In the genomic region with DNA sequence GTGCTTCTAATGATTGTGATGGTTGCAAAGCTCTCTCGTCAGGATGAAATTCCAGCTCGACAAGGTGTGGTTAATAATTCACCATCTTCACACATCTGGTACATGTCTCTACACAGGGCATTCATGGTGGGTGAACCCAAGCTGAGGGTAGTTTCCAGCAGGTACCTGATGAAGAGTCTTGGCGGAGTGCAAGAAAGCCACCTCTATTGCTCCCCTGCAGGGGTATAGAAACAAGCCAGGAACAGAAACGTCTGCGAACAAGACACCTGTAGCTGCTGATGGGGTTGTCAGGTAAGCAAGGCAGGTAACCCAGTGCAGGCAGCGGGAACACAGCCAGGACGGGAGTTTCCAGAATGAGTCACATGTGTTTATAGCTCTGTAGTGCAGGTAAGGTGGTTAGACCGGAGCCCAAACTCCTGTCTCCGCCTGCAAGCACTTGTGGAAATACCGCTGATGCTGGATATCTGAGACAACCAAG, we compare ENCODE assay signal across 14 mouse cellular contexts. TPM values are rescaled to one million over a fixed set of nuclear protein-coding genes. Genes with fewer than 3 reads are reported as not detected.
DNase-seq lines count a peak whose midpoint lies in the region; ATAC-seq and TF ChIP-seq lines count a peak whose summit lies in the region.
"Had no signal": no experiment of that assay in that cellular context is flagged by ENCODE, and none has a peak within 500 bp of the region (broad histone marks: within the 10 kb centered on the region; RNA-seq: fewer than 3 reads in every experiment).

No protein-coding gene starts in this region.

- H3K9ac ChIP-seq in embryonic facial prominence, embryonic 15.5 days: no peak overlapping the region
- no peak overlapping the region for H3K9ac ChIP-seq in intestine, postnatal 0 days (ENCODE audit: low read depth, low read length)
- no peak overlapping the region for H3K9ac ChIP-seq in hindbrain, embryonic 11.5 days (ENCODE audit: low read depth, low read length)

- no peak overlapping the region; the same call in 1 of the 2 replicates for H3K27ac ChIP-seq in embryonic facial prominence, embryonic 15.5 days (replicated peaks)
- peak overlapping the region; percentile 72; the same call in 1 of the 2 replicates for H3K27ac ChIP-seq in intestine, postnatal 0 days (ENCODE audit: low read depth, low read length)
- H3K27ac ChIP-seq in hindbrain, embryonic 11.5 days (ENCODE audit: low read depth, low read length): no peak overlapping the region
- H3K27ac ChIP-seq: macrophage had no signal

- 0 out of 2 replicates have a peak overlapping the region, but pooled peaks have one; percentile 6 for H3K4me2 ChIP-seq in embryonic facial prominence, embryonic 15.5 days (replicated peaks)
- peak overlapping the region; percentile 44 for H3K4me2 ChIP-seq in intestine, postnatal 0 days (replicated peaks; ENCODE audit: low read depth)
- no peak overlapping the region for H3K4me2 ChIP-seq in hindbrain, embryonic 11.5 days (replicated peaks; ENCODE audit: low read depth, low read length)

- ATAC-seq in embryonic facial prominence, embryonic 15.5 days (ENCODE audit: insufficient number of reproducible peaks, low FRiP score, low TSS enrichment, low read depth): peak; percentile 43; the same call in 1 of the 2 replicates
- ATAC-seq in intestine, postnatal 0 days: peak; percentile 92
- no peak for ATAC-seq in hindbrain, embryonic 11.5 days (ENCODE audit: low FRiP score)

- H3K9me3 ChIP-seq in embryonic facial prominence, embryonic 15.5 days (replicated peaks): no peaks in the 10 kb centered on the region
- H3K9me3 ChIP-seq in intestine, postnatal 0 days (ENCODE audit: control insufficient read depth): no peaks in the 10 kb centered on the region
- no peaks in the 10 kb centered on the region for H3K9me3 ChIP-seq in hindbrain, embryonic 11.5 days (ENCODE audit: control insufficient read depth, low read length)

- H3K36me3 ChIP-seq in embryonic facial prominence, embryonic 15.5 days: no peaks in the 10 kb centered on the region
- no peaks in the 10 kb centered on the region for H3K36me3 ChIP-seq in intestine, postnatal 0 days (ENCODE audit: control insufficient read depth, insufficient read depth)
- H3K36me3 ChIP-seq in hindbrain, embryonic 11.5 days (ENCODE audit: control insufficient read depth, insufficient read depth, low read length): no peaks in the 10 kb centered on the region

- no peak for TF ChIP-seq CTCF in intestine, postnatal 0 days (IDR thresholded peaks at IDR 0.05; ENCODE audit: low read depth)

- no peaks in the 10 kb centered on the region for H3K4me1 ChIP-seq in embryonic facial prominence, embryonic 15.5 days
- H3K4me1 ChIP-seq in intestine, postnatal 0 days (replicated peaks; ENCODE audit: control insufficient read depth, insufficient read depth, low read length): no peaks in the 10 kb centered on the region
- H3K4me1 ChIP-seq in hindbrain, embryonic 11.5 days (replicated peaks; ENCODE audit: control insufficient read depth, insufficient read depth, low read length): no peaks in the 10 kb centered on the region

- whole genome bisulfite sequencing in embryonic facial prominence, embryonic 15.5 days: 51% methylated on average over 10 of the region's 10 CpGs
- 30% methylated on average over 10 of the region's 10 CpGs for WGBS in intestine, postnatal 0 days
- 75% methylated on average over 10 of the region's 10 CpGs for WGBS in hindbrain, embryonic 11.5 days

- DNase-seq in kidney, postnatal 36 days: peak; percentile 72 to 79
- peak; percentile 57 to 75 for DNase-seq in lung, postnatal 4 days
- no peak for DNase-seq in thymus, adult 18-20 months
- no peak for DNase-seq in heart, postnatal 14 days
- no peak for DNase-seq in hindbrain, embryonic 11.5 days (ENCODE audit: low spot score)
- DNase-seq in gastrocnemius, postnatal 25 days: no peak
- DNase-seq: adrenal gland, adult 8-10 months; gastrocnemius, postnatal 14 days; layer of hippocampus, postnatal 36 days; right cerebral cortex, postnatal 4 days; thymus, adult 2 months had no signal

- H3K27me3 ChIP-seq in embryonic facial prominence, embryonic 15.5 days: no peaks in the 10 kb centered on the region
- H3K27me3 ChIP-seq in intestine, postnatal 0 days (replicated peaks; ENCODE audit: control insufficient read depth, insufficient read depth, low read length): no peaks in the 10 kb centered on the region
- H3K27me3 ChIP-seq in hindbrain, embryonic 11.5 days (ENCODE audit: control insufficient read depth, insufficient read depth, low read length): no peaks in the 10 kb centered on the region

- H3K4me3 ChIP-seq in embryonic facial prominence, embryonic 15.5 days (replicated peaks): no peak overlapping the region
- H3K4me3 ChIP-seq in intestine, postnatal 0 days (ENCODE audit: low read depth, low read length): no peak overlapping the region
- H3K4me3 ChIP-seq in hindbrain, embryonic 11.5 days (ENCODE audit: low read depth, low read length): no peak overlapping the region

- intact Hi-C loops in heart, postnatal 14 days (cut with DNase I): no loop called here

RNA-seq across cellular contexts. Expression of a gene that starts 50.0 kb away (rescaled TPM):
- polyA plus RNA-seq in embryonic facial prominence, embryonic 15.5 days (2015; fragmentation: Nextera tagmentation; extraction: Ambion mirVana): 72.6 and 76.4 TPM in 2 replicates
- 62.8 and 69.8 TPM in 2 replicates for polyA plus RNA-seq in intestine, postnatal 0 days (2015; fragmentation: Nextera tagmentation; extraction: Ambion mirVana)
- total RNA-seq in heart, postnatal 14 days (2021): 10 to 100 TPM; 25.2 to 37.8 TPM
- polyA plus RNA-seq in hindbrain, embryonic 11.5 days (2014; fragmentation: Nextera tagmentation; extraction: Ambion mirVana): 92.0 and 95.8 TPM in 2 replicates
- 10 to 100 TPM; 15.9 to 16.2 TPM for total RNA-seq in gastrocnemius, postnatal 25 days (2021)

Comparison
In these comparisons a context has a peak if more than half of its experiments do, and no peak if none do; other contexts are left out.
1. DNase-seq: peak in kidney, postnatal 36 days (2 of 2) and lung, postnatal 4 days (2 of 2); none in thymus, adult 18-20 months (0 of 2), heart, postnatal 14 days (0 of 2), hindbrain, embryonic 11.5 days (single experiment) and gastrocnemius, postnatal 25 days (single experiment).